Mouse (Mus musculus) midbrain, embryonic 12.5 days (tissue): ENCODE data around the gene Nubp1. TPM values are rescaled to one million over a fixed set of nuclear protein-coding genes. Genes with fewer than 3 reads are reported as not detected.
A peak's percentile ranks its signal among the peaks of the same experiment; 100 is the strongest.

ENCODE experiments used
- ATAC-seq: fragments of 200-750 bp; cut with Nextera tagmentation; 2 replicates; pipeline ENCODE4 v1.8.0; 2017; ENCODE audit warnings: low read depth, moderate TSS enrichment, moderate library complexity; ENCODE audit not compliant: low FRiP score
- H3K27ac ChIP-seq: fragments of 300-500 bp; sonication (generic); replicated peaks from 2 replicates; pipeline ENCODE4 v1.5.1; 2016; ENCODE audit warnings: mild to moderate bottlenecking
- H3K27me3 ChIP-seq: fragments of 300-500 bp; sonication (generic); 2 replicates; pipeline ENCODE4 v1.6.1; 2016; ENCODE audit warnings: mild to moderate bottlenecking
- H3K36me3 ChIP-seq: fragments of 300-500 bp; sonication (generic); 2 replicates; pipeline ENCODE4 v1.6.1; 2016
- H3K4me1 ChIP-seq: fragments of 300-500 bp; sonication (generic); 2 replicates; pipeline ENCODE4 v1.6.1; 2016
- H3K4me2 ChIP-seq: fragments of 300-500 bp; sonication (generic); replicated peaks from 2 replicates; pipeline ENCODE4 v1.6.1; 2016; ENCODE audit warnings: mild to moderate bottlenecking, moderate library complexity
- H3K4me3 ChIP-seq: fragments of 300-500 bp; sonication (generic); 2 replicates; pipeline ENCODE4 v1.5.1; 2016; ENCODE audit warnings: mild to moderate bottlenecking
- H3K9ac ChIP-seq: fragments of 300-500 bp; sonication (generic); replicated peaks from 2 replicates; pipeline ENCODE4 v1.6.1; 2016; ENCODE audit warnings: mild to moderate bottlenecking, moderate library complexity
- H3K9me3 ChIP-seq: fragments of 300-500 bp; sonication (generic); 2 replicates; pipeline ENCODE4 v1.6.1; 2016; ENCODE audit warnings: mild to moderate bottlenecking
- WGBS: fragments of 180-500 bp; shearing (Covaris S2); methylation state at CpG from one replicate; pipeline ENCODE4 v1.1.7; 2016; 5-methylcytosine and 5-hydroxymethylcytosine counted together
- polyA plus RNA-seq: library from polyadenylated mRNA; unstranded; fragments of >200 nt; fragmentation: Nextera tagmentation; extraction: Ambion mirVana; gene quantifications from 2 replicates; pipeline ENCODE4 v1.2.1, GENCODE M21; 2016

Gene Nubp1
- polyA plus RNA-seq, 1 experiment from 2014 or later: 61.7 TPM

DNA sequence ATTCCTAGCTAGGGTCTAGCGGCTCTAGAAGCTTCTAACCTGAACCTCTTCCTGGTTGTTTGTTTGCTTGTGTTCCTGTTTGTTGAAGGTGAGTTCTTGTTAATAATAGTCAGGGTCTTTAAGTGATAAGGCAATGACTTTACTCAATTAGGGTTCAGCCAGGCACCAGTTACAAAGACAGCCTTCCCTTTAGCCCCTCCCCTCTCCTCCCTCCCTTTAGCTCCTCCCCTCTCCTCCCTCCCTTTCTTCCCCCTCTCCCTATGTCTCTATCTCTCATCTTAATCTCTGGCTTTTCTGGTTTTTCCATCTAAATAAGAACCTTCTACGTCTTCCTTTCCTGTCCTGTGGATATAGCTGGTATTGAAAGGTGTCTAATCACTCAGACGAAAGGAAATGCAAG, 27.2 kb upstream of the Nubp1 start:
- Histone ChIP-seq H3K9ac (no peak overlapping the region), H3K9me3 (no peaks in the 10 kb centered on the region), H3K4me1 (no peaks in the 10 kb centered on the region), H3K4me2 (no peak overlapping the region), H3K4me3 (no peak overlapping the region), H3K27ac (no peak overlapping the region), H3K27me3 (no peaks in the 10 kb centered on the region), H3K36me3 (no peaks in the 10 kb centered on the region)
- no peak for ATAC-seq
- 67% methylated on average over 3 of the region's 3 CpGs for WGBS

DNA sequence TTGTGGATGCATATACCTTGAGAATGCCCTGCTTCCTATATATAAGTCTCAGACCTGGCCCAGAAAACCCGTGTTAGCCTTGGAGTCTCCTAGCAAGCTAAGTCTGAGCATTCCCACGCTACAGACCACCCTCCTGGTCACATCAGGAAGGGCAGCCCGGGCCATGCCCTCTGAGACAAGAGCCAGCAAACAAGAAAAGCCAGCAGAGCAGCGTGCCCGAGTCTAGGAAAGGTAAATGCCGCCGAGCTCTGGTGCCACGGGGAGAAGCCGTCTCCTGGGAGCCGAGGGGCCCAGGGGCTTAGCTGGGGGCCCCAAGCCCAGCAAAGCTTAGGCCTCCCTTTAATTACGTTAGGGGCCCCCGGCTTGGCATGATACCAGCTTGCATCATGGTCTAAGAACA, 26.5 kb upstream of the Nubp1 start:
- Histone ChIP-seq H3K27me3 (no peaks in the 10 kb centered on the region), H3K4me3 (no peak overlapping the region), H3K9me3 (no peaks in the 10 kb centered on the region), H3K36me3 (no peaks in the 10 kb centered on the region), H3K9ac (no peak overlapping the region), H3K27ac (no peak overlapping the region), H3K4me1 (no peaks in the 10 kb centered on the region), H3K4me2 (no peak overlapping the region)
- 73% methylated on average over 12 of the region's 12 CpGs for WGBS
- ATAC-seq: no peak

DNA sequence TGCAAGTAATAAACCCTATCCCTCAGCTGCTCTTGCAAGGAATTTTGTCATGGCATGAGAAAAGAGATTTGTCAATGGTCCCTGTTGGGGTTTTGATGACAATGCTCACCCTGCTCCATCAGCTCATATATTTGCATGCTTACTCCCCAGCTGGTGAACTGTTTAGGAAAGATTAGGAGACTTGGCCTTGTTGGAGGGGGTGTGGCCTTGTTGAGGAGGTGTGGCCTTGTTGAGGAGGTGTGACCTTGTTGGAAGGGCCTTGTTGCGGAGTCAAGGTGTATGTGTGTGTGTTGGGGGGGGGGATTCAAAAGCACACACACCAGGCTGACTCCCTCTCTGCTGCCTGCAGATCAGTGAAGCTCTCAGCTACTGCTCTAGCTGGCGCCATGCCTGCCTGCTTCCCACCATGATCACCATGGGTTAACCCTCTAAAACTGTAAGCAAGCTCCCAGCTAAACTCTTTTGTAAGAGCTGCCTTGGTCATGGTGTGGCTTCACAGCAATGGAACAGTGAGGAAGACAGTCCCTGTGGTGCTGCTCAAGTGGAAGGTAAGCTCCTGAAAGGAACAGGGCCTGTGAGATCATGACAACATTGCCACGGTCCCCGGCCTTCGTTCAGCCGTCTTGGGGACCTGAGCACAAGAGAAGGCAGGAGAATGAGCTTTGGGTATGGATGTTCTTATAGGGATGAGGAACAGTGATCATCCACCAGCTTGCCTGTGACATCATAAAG, 22.9 kb upstream of the Nubp1 start:
- WGBS: 86% methylated on average over 6 of the region's 6 CpGs
- no peak for ATAC-seq
- H3K36me3 ChIP-seq: no peaks in the 10 kb centered on the region
- H3K9me3 ChIP-seq: no peaks in the 10 kb centered on the region
- no peak overlapping the region for H3K27ac ChIP-seq
- no peak overlapping the region for H3K4me2 ChIP-seq
- peaks cover 7% of the 10 kb centered on the region for H3K27me3 ChIP-seq
- H3K9ac ChIP-seq: no peak overlapping the region
- no peak overlapping the region for H3K4me3 ChIP-seq
- no peaks in the 10 kb centered on the region for H3K4me1 ChIP-seq

DNA sequence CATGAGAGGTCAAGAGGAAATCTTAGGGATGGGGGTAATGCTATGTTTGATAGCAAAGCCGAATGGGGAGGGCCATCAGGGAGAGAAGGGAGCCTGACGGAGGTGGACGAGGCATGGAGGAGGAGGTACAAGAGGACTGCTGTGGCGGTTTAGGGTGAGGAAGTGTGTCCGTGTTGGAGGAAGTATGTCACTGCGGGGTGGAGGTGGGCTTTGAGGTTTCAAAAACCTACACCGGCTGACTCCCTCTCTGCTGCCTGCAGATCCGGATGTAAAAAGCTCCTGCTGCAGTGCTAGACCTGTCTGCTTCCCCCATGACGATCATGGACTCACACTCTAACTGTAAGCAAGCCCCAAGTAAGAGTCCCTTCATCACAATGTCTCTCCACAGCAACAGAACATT, 19.2 kb upstream of the Nubp1 start:
- no peak overlapping the region for H3K4me3 ChIP-seq

DNA sequence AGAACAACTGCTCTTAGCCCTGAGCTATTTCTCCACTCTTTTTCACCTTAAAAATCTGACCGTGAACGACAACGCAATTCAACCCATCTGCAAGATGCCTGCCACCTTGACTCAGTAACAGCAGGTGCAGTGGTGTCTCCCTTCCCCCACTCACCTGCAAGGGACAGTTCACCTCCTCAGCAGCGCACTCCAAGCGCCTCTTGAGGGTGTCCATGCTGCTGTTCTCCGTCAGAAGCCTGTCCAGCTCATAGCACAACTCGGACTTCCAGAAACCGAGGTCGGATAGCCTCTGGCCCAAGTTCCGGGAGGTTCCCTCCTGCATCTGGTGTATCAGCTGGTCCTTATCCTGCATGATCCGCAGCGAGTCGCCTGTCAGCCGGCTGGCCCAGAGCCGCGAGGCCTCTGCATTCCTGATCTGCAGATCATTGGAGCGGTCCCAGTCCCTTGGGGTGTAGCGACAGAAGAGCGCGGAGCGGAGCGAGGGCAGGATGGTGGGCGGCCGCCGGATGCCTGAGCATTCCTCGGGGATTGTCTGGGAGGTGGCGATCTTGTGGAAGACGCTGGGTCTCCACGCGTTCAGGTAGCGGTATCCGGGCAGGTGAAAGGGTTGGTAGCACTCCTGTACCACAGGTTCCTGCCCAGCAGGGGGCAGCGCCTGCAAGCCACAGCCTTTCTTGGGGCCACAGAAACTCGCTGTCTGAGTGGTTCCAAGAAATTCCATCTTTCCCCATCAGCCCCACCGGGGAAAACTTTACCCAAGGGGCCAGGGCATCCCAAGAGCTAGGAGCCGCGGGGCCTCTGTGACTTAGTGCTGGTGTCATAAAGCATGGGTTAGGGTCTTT, 16.8 kb upstream of the Nubp1 start, which contains the start of gene Tekt5:
TSS of gene Tekt5 (minus strand) at position 792 of the 842 bp plus-strand sequence.
- no peak within 1 kb of the TSS for H3K27ac ChIP-seq
- ATAC-seq: 0 out of 2 replicates have a peak, but pooled peaks have one; percentile 34
- peak within 1 kb of the TSS; percentile 53 for H3K4me2 ChIP-seq
- 0 out of 2 replicates have a peak, but pooled peaks cover 8% of the 10 kb centered on the region for H3K4me1 ChIP-seq
- 8% methylated on average over 37 of the region's 37 CpGs for WGBS
- H3K4me3 ChIP-seq: peak within 1 kb of the TSS; percentile 32
- H3K9ac ChIP-seq: no peak within 1 kb of the TSS; the same call in 1 of the 2 replicates
- no peaks in the 10 kb centered on the region for H3K36me3 ChIP-seq
- peaks cover 25% of the 10 kb centered on the region for H3K27me3 ChIP-seq
- no peaks in the 10 kb centered on the region for H3K9me3 ChIP-seq

More for the DNA sequence above, 19.2 kb upstream of the Nubp1 start:
- peaks cover 25% of the 10 kb centered on the region for H3K27me3 ChIP-seq
- H3K4me1 ChIP-seq: 0 out of 2 replicates have a peak, but pooled peaks cover 8% of the 10 kb centered on the region
- H3K36me3 ChIP-seq: no peaks in the 10 kb centered on the region
- no peaks in the 10 kb centered on the region for H3K9me3 ChIP-seq
- WGBS: 81% methylated on average over 9 of the region's 9 CpGs
- no peak overlapping the region for H3K27ac ChIP-seq
- no peak for ATAC-seq
- H3K9ac ChIP-seq: no peak overlapping the region
- no peak overlapping the region for H3K4me2 ChIP-seq

DNA sequence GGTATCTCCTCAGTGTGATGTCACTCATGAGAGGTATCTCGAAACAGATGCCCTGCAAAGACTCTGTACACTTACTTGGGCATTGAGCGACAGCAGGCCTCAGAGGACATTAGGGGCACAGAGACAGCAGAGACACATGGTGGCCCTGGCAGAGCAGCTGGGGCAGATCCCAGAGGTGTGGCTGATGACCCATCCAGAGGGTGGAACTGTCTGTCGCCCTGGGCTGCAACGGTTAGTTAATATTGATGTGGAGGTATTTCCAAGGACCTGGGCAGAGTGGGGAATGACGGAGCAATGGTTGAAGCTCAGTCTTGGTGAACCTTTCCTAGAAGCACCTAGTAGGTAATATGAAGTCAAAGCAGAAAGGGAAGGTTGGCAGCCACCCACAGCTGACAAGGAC, 13.0 kb upstream of the Nubp1 start:
- H3K36me3 ChIP-seq: no peaks in the 10 kb centered on the region
- H3K27me3 ChIP-seq: peaks cover 18% of the 10 kb centered on the region
- no peaks in the 10 kb centered on the region for H3K9me3 ChIP-seq
- H3K9ac ChIP-seq: no peak overlapping the region
- H3K27ac ChIP-seq: no peak overlapping the region
- H3K4me2 ChIP-seq: no peak overlapping the region
- ATAC-seq: no peak
- H3K4me1 ChIP-seq: 0 out of 2 replicates have a peak, but pooled peaks cover 8% of the 10 kb centered on the region
- no peak overlapping the region for H3K4me3 ChIP-seq
- WGBS: 71% methylated on average over 5 of the region's 5 CpGs

DNA sequence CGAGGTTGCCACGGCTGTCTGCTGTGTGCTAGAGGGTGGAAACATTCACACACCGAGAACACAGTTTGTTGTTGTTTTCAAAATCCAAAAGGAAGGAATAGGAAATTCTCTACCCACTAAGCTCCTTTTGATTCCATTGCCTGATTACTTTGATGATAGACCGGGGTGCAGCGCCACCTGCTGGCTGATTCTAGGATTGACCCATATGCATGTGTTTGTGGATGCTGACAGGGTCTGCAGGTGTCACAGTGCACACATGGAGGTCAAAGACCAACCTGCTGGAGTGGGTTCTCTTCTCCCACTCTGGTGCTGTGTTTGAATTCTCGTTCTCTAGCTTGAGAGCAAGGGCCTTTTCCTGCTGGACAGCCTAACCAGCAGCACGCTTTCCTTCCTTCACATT, 12.6 kb upstream of the Nubp1 start:
- WGBS: 30% methylated on average over 7 of the region's 7 CpGs
- H3K9ac ChIP-seq: no peak overlapping the region
- ATAC-seq: no peak
- H3K36me3 ChIP-seq: no peaks in the 10 kb centered on the region
- H3K4me3 ChIP-seq: no peak overlapping the region
- H3K9me3 ChIP-seq: no peaks in the 10 kb centered on the region
- no peak overlapping the region for H3K4me2 ChIP-seq
- H3K27me3 ChIP-seq: peaks cover 14% of the 10 kb centered on the region
- 0 out of 2 replicates have a peak, but pooled peaks cover 8% of the 10 kb centered on the region for H3K4me1 ChIP-seq
- no peak overlapping the region for H3K27ac ChIP-seq

DNA sequence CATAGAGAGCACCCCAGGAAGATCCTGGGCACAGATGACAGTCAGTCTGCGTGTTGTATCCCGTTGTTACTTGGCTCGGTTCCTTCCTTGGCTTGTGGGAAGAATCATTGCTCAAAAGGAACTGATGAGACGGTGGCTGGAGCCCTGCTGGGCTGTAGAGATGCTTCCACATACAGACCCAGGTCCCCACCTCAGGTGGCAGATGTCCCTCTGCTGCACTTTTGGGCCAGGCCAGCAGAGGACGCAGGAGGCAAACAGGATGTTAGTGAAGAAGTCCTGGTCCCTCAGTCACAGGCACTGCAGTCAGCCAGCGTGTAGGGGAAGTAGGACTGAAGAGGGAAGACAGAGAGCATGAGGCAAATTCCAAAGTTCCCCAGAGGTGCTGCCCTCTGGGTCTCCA, 4.2 kb downstream of the Nubp1 start:
- Histone ChIP-seq H3K4me1 (peaks cover 14% of the 10 kb centered on the region), H3K4me3 (no peak overlapping the region), H3K9me3 (no peaks in the 10 kb centered on the region), H3K9ac (no peak overlapping the region), H3K27me3 (no peaks in the 10 kb centered on the region), H3K27ac (no peak overlapping the region), H3K36me3 (peaks cover 73% of the 10 kb centered on the region), H3K4me2 (no peak overlapping the region)
- WGBS: 76% methylated on average over 6 of the region's 6 CpGs
- ATAC-seq: no peak

DNA sequence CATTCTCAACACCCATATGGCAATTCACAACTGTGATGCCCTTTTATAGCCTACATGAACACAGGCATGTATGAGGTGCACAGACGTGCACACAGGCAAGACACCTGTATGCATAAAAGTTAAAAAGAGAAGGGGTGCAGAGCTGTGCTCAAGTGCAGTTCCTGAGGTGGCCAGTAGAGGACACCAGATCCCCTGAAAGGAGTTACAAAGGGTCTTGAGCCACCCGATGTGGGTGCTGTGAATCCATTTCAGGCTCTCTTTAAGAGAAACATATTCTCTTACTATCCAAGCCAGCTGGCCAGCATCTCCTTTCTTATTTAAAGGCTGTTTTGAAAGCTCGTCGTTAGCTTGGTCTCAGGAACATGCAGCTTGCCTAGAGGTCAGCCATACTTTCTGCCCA, 5.1 kb downstream of the Nubp1 start:
- WGBS: 87% methylated on average over 4 of the region's 4 CpGs
- no peak for ATAC-seq
- H3K4me1 ChIP-seq: peaks cover 9% of the 10 kb centered on the region; the same call in 1 of the 2 replicates
- H3K9me3 ChIP-seq: no peaks in the 10 kb centered on the region
- H3K27ac ChIP-seq: no peak overlapping the region
- no peaks in the 10 kb centered on the region for H3K27me3 ChIP-seq
- H3K36me3 ChIP-seq: peaks cover 82% of the 10 kb centered on the region
- no peak overlapping the region for H3K4me3 ChIP-seq
- H3K9ac ChIP-seq: no peak overlapping the region
- no peak overlapping the region for H3K4me2 ChIP-seq

DNA sequence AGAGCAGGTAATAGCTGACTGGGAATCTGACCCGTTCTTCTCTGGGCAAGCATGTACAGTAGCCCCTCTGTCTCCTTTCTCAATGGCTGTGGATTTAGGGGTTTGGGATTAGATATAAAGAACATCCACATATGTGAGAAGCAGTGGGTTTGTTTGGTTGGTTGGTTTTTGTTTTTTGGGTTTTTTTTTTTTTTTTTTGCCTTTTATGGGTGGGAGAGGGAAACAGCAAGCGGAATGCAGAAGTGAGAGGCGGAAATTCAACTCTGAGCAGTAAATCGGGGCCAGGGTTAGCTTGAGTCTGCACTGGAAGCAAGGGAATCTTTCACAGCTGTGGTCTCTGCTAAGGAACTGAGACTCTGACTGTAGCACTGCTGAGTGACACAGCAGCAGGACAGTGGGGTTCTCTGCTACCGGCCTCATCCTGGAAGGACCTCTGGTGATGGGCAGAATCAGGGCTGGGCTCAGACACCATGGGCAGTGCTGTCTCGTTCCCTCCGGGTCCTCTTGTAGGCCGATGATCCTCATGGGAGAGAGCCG, 6.0 kb downstream of the Nubp1 start:
- no peak for ATAC-seq

DNA sequence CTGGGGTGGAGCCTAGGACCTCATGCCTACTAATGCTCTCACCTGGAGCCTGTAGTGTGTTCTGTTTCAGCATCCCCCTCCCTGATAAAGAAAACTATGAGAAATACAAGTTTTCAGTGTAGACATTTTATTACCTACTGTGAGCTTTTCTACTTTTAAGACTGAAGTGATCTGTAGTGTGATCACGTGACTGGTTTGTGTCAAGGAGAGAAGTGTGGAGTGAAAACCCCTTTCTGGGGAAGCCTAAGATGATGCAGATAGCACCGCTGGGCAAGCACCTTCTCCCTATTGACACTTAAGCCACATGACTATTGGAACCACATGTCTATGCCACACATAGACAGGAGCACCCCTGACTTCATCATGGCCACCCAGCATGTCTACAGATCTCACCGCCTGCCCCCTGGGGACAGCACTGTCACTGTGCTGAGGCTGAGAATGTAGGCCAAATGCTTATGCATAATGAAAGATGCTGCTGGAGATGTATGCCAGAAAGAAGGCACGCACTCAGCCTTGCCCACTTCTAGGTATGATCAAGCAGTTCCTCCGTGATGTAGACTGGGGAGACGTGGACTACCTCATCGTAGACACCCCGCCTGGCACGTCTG, 8.8 kb downstream of the Nubp1 start:
- no peak for ATAC-seq
- H3K4me1 ChIP-seq: no peaks in the 10 kb centered on the region
- H3K9me3 ChIP-seq: no peaks in the 10 kb centered on the region
- no peak overlapping the region for H3K9ac ChIP-seq
- peaks cover 97% of the 10 kb centered on the region for H3K36me3 ChIP-seq
- H3K27me3 ChIP-seq: no peaks in the 10 kb centered on the region
- no peak overlapping the region for H3K4me2 ChIP-seq
- WGBS: 96% methylated on average over 9 of the region's 9 CpGs
- H3K27ac ChIP-seq: no peak overlapping the region
- H3K4me3 ChIP-seq: no peak overlapping the region

More for the DNA sequence above, 6.0 kb downstream of the Nubp1 start:
- H3K4me3 ChIP-seq: no peak overlapping the region
- H3K27ac ChIP-seq: no peak overlapping the region
- no peaks in the 10 kb centered on the region for H3K27me3 ChIP-seq
- no peak overlapping the region for H3K9ac ChIP-seq
- H3K9me3 ChIP-seq: no peaks in the 10 kb centered on the region
- H3K4me2 ChIP-seq: no peak overlapping the region
- H3K36me3 ChIP-seq: peaks cover 91% of the 10 kb centered on the region
- 0 out of 2 replicates have a peak, but pooled peaks cover 4% of the 10 kb centered on the region for H3K4me1 ChIP-seq
- WGBS: 93% methylated on average over 9 of the region's 9 CpGs
